Mouse (Mus musculus) bone marrow, adult 2 months (tissue): ENCODE measurements around the gene Rph3al.

Experiments
- CTCF ChIP-seq: fragments of 200-500 bp; IDR thresholded peaks from 2 replicates; pipeline ENCODE4 v1.5.1; 2011; ENCODE audit warnings: low read length, control low read depth; ENCODE audit not compliant: control insufficient read depth, insufficient read depth
- POLR2A ChIP-seq: fragments of 200-500 bp; IDR thresholded peaks from 2 replicates; pipeline ENCODE4 v1.6.1; 2011; ENCODE audit warnings: low read depth, mild to moderate bottlenecking, control low read depth, low read length, borderline replicate concordance; ENCODE audit not compliant: control insufficient read depth

DNA sequence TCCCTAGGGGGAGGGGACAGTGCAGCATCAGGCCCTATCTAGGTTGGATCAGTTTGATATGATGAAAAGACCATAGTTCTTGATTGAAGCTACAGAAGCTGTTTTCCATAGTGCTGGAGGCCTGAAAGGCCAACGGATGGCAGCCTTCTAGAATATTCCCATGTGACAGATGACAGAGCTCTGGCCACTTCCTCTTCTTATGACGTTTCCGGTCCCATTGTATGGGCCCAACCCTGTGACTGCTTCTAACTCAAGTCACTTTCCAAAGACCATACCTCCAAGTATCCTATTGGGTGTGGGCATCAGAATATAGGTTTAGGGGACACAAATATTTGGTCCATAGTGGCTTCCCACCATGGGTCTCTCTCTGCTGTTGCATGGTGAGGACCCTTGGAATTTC, 57.0 kb downstream of the Rph3al start:
- no peak for TF ChIP-seq CTCF
- no peak for TF ChIP-seq POLR2A
